9 mouse cellular contexts compared by ENCODE assay signal in genomic region chr5:88945661-88946339, GRCm38 (mm10). TPM values are rescaled to one million over a fixed set of nuclear protein-coding genes. Genes with fewer than 3 reads are reported as not detected.
A peak's percentile ranks its signal among the peaks of the same experiment; 100 is the strongest.
DNase-seq lines count a peak whose midpoint lies in the region; ATAC-seq and TF ChIP-seq lines count a peak whose summit lies in the region.
"Had no signal": no experiment of that assay in that cellular context is flagged by ENCODE, and none has a peak within 500 bp of the region (broad histone marks: within the 10 kb centered on the region; RNA-seq: fewer than 3 reads in every experiment).

No protein-coding gene starts in this region.

- ATAC-seq in heart, embryonic 12.5 days (ENCODE audit: insufficient number of reproducible peaks, low FRiP score): no peak
- ATAC-seq in cerebellum, adult (ENCODE audit: insufficient number of reproducible peaks, low FRiP score, low TSS enrichment): peak; percentile 65
- peak; percentile 69 for ATAC-seq in midbrain, embryonic 13.5 days
- ATAC-seq in kidney, embryonic 14.5 days (ENCODE audit: low FRiP score, low TSS enrichment): no peak

- H3K36me3 ChIP-seq in heart, adult 2 months (ENCODE audit: control insufficient read depth, insufficient read depth, low read length): no peaks in the 10 kb centered on the region
- no peaks in the 10 kb centered on the region for H3K36me3 ChIP-seq in heart, embryonic 12.5 days
- H3K36me3 ChIP-seq in midbrain, embryonic 13.5 days: no peaks in the 10 kb centered on the region
- no peaks in the 10 kb centered on the region for H3K36me3 ChIP-seq in kidney, embryonic 14.5 days (ENCODE audit: control insufficient read depth, insufficient read depth, low read length)

- intact Hi-C loops in heart, adult 2 months (cut with DNase I): no loop called here

- no peak overlapping the region for H3K4me3 ChIP-seq in heart, adult 2 months
- H3K4me3 ChIP-seq in heart, embryonic 12.5 days: no peak overlapping the region
- no peak overlapping the region for H3K4me3 ChIP-seq in midbrain, embryonic 13.5 days (replicated peaks)
- H3K4me3 ChIP-seq in kidney, embryonic 14.5 days (ENCODE audit: low read length): no peak overlapping the region

- 0 out of 2 replicates have a peak, but pooled peaks have one; percentile 19 for TF ChIP-seq EP300 in heart, adult 2 months (IDR thresholded peaks at IDR 0.05; ENCODE audit: insufficient read depth, low read depth, low read length)

- DNase-seq in heart, adult 2 months: peak in 1 of 2 experiments; percentile 71
- DNase-seq in frontal cortex, postnatal 10 days (ENCODE audit: low spot score in 2 of 2): peak; percentile 38 to 53
- no peak for DNase-seq in embryo, embryonic 10.5 days (ENCODE audit: low spot score)
- no peak for DNase-seq in T-cell, adult 2 months (ENCODE audit: low spot score)

- TF ChIP-seq CTCF in heart, adult 2 months (IDR thresholded peaks at IDR 0.05): no peak

- H3K79me2 ChIP-seq in heart, adult 2 months (replicated peaks; ENCODE audit: control insufficient read depth, insufficient read depth, low read length): no peaks in the 10 kb centered on the region

- no peak overlapping the region for H3K9ac ChIP-seq in heart, adult 2 months (ENCODE audit: low read depth, low read length)
- no peak overlapping the region for H3K9ac ChIP-seq in heart, embryonic 12.5 days
- H3K9ac ChIP-seq in midbrain, embryonic 13.5 days (replicated peaks): no peak overlapping the region
- no peak overlapping the region for H3K9ac ChIP-seq in kidney, embryonic 14.5 days (ENCODE audit: low read depth, low read length)

- H3K27ac ChIP-seq in heart, adult 2 months: peak overlapping the region; percentile 52
- no peak overlapping the region for H3K27ac ChIP-seq in heart, embryonic 12.5 days (ENCODE audit: poor library complexity, severe bottlenecking)
- no peak overlapping the region for H3K27ac ChIP-seq in midbrain, embryonic 13.5 days
- no peak overlapping the region for H3K27ac ChIP-seq in kidney, embryonic 14.5 days (ENCODE audit: low read depth, low read length)

- H3K9me3 ChIP-seq in heart, embryonic 12.5 days (replicated peaks): no peaks in the 10 kb centered on the region
- H3K9me3 ChIP-seq in midbrain, embryonic 13.5 days: no peaks in the 10 kb centered on the region
- no peaks in the 10 kb centered on the region for H3K9me3 ChIP-seq in kidney, embryonic 14.5 days (ENCODE audit: control insufficient read depth, low read length)

- WGBS in heart, adult 2 months: 77% methylated on average over 10 of the region's 10 CpGs
- 86% methylated on average over 10 of the region's 10 CpGs for WGBS in heart, embryonic 12.5 days
- WGBS in midbrain, embryonic 13.5 days: 30% methylated on average over 10 of the region's 10 CpGs
- 95% methylated on average over 10 of the region's 10 CpGs for WGBS in kidney, embryonic 14.5 days

- H3K27me3 ChIP-seq in heart, adult 2 months (ENCODE audit: control insufficient read depth, insufficient read depth, low read length): no peaks in the 10 kb centered on the region
- H3K27me3 ChIP-seq in heart, embryonic 12.5 days (replicated peaks): no peaks in the 10 kb centered on the region
- H3K27me3 ChIP-seq in midbrain, embryonic 13.5 days: no peaks in the 10 kb centered on the region
- no peaks in the 10 kb centered on the region for H3K27me3 ChIP-seq in kidney, embryonic 14.5 days (ENCODE audit: control insufficient read depth, insufficient read depth, low read length)

- no peaks in the 10 kb centered on the region; the same call in 1 of the 2 replicates for H3K4me1 ChIP-seq in heart, adult 2 months (ENCODE audit: control insufficient read depth, insufficient read depth, low read length)
- H3K4me1 ChIP-seq in heart, embryonic 12.5 days (replicated peaks): no peaks in the 10 kb centered on the region; the same call in 1 of the 2 replicates
- H3K4me1 ChIP-seq in midbrain, embryonic 13.5 days (replicated peaks): peaks cover 10% of the 10 kb centered on the region
- no peaks in the 10 kb centered on the region for H3K4me1 ChIP-seq in kidney, embryonic 14.5 days (ENCODE audit: control insufficient read depth, insufficient read depth, low read length)

- no peak for TF ChIP-seq POLR2A in heart, adult 2 months (IDR thresholded peaks at IDR 0.05; ENCODE audit: insufficient read depth, low read depth, low read length)

- no peak overlapping the region for H3K4me2 ChIP-seq in heart, embryonic 12.5 days
- no peak overlapping the region for H3K4me2 ChIP-seq in midbrain, embryonic 13.5 days (replicated peaks)
- no peak overlapping the region for H3K4me2 ChIP-seq in kidney, embryonic 14.5 days (replicated peaks; ENCODE audit: low read depth, low read length)

RNA-seq across cellular contexts. Expression of gene Slc4a4, which starts 59.2 kb away (rescaled TPM):
- total RNA-seq in heart, adult 2 months (2021): 10 to 100 TPM; 19.4 to 25.5 TPM
- polyA plus RNA-seq in heart, adult 2 months (2012; rRNA removed): 4.9 and 9.3 TPM in 2 replicates
- polyA plus RNA-seq in heart, embryonic 12.5 days (2016; fragmentation: Nextera tagmentation; extraction: Ambion mirVana): 5.6 TPM in 2 replicates
- polyA plus RNA-seq in midbrain, embryonic 13.5 days (2015; fragmentation: Nextera tagmentation; extraction: Ambion mirVana): 1.5 and 1.9 TPM in 2 replicates
- polyA plus RNA-seq in kidney, embryonic 14.5 days (2014; fragmentation: Nextera tagmentation; extraction: Ambion mirVana): 4.0 and 4.7 TPM in 2 replicates
- total RNA-seq: megakaryocyte-erythroid progenitor cell, adult 5-6 weeks had no signal

Comparison
In these comparisons a context has a peak if more than half of its experiments do, and no peak if none do; other contexts are left out.
1. DNase-seq: peak in frontal cortex, postnatal 10 days (2 of 2); none in embryo, embryonic 10.5 days (single experiment) and T-cell, adult 2 months (single experiment).
2. ATAC-seq: peak in cerebellum, adult (single experiment) and midbrain, embryonic 13.5 days (single experiment); none in heart, embryonic 12.5 days (single experiment) and kidney, embryonic 14.5 days (single experiment).